Mouse (Mus musculus): Measurements from ENCODE around the gene Hmx2.
A peak's percentile ranks its signal among the peaks of the same experiment; 100 is the strongest.

Gene Hmx2

GRCm38 (mm10) chr7:131548473-131548872 lies at the start of gene Hmx2:
Gene Hmx2 (plus strand): TSS chr7:131548773.
- DNase-seq, result no peak

DNA sequence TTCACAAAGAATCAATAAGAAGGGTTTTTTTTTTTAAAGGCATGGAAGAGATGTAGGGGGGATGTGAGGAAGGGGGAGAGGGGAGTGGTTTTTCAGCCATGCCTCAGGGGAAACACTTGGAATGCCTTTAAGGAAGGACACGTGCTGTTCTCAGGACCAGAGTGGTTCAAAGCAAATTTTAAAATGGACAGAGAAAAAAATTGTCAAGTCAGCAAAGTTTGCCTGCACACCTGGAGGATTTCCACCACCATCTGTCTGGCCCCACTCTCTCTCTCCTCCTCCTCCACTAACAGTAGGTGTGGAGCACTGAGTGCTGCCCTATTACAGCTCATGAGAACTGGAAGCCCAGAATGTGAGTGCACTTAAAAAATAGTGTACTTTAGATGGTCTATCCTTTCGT lies 44.8 kb upstream of the Hmx2 start:
- DNase-seq, result no peak

GRCm38 (mm10) chr7:131539979-131540378 lies 8.6 kb upstream of the Hmx2 start:
- DNase-seq, result peak; percentile 76

- DNase-seq, result no peak
These were observed 7.1 kb upstream of the Hmx2 start for GRCm38 (mm10) chr7:131541184-131542114.

- no peak for DNase-seq
These were observed 6.3 kb upstream of the Hmx2 start, which contains the start of gene Hmx3 for GRCm38 (mm10) chr7:131542115-131542871. Gene Hmx3 (plus strand): TSS chr7:131542867.

DNA sequence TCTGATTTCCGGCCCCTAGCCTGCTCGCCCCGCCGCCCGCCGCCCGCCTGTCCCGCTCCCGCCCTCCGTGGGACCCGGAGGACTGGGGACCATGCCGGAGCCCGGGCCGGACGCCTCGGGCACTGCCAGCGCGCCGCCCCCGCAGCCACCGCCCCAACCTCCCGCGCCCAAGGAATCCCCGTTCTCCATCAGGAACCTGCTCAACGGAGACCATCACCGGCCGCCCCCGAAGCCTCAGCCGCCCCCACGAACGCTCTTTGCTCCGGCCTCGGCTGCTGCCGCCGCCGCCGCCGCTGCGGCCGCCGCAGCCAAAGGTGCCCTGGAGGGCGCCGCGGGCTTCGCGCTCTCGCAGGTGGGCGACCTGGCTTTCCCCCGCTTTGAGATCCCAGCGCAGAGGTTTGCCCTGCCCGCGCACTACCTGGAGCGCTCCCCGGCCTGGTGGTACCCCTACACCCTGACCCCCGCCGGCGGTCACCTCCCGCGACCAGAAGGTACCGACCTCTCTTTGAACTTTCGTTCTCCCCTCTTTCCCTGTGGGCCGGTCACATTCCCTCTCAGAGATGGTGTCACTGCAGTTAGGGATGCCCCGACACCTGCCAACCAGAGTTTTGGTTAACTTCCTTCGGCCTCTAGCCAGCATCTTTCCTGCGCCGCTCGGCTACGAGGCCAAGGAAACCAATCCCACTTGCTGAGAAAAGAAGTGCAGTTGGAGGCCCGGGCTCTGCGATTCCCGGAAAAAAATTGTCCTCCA lies 5.5 kb upstream of the Hmx2 start:
- DNase-seq, result no peak

DNA sequence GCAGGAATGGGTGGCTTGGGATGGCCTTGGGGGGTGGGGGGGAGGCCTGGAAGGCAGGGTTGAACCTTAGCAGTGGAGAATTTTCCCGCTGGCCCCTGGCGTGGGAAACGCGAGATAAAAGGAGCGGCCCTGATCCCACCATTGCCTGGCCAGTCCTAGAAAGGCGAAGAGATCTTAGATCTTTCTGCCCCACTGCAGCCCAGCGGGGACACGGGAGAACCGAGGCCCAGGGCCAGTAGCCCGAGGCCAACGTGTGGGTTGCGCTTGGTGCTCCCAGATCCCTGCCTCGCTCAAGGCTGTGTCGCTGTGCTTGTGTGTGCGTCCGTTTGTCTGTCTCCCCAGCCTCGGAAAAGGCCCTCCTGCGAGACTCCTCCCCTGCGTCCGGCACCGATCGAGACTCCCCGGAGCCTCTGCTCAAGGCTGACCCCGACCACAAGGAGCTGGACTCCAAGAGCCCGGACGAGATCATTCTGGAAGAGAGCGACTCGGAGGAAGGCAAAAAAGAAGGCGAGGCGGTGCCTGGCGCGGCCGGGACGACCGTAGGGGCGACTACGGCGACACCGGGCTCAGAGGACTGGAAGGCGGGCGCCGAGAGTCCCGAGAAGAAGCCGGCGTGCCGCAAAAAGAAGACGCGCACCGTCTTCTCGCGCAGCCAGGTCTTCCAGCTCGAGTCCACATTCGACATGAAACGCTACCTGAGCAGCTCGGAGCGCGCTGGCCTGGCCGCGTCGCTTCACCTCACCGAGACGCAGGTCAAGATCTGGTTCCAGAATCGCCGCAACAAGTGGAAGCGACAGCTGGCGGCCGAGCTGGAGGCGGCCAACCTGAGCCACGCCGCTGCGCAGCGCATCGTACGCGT lies 4.7 kb upstream of the Hmx2 start:
- DNase-seq, result no peak

DNA sequence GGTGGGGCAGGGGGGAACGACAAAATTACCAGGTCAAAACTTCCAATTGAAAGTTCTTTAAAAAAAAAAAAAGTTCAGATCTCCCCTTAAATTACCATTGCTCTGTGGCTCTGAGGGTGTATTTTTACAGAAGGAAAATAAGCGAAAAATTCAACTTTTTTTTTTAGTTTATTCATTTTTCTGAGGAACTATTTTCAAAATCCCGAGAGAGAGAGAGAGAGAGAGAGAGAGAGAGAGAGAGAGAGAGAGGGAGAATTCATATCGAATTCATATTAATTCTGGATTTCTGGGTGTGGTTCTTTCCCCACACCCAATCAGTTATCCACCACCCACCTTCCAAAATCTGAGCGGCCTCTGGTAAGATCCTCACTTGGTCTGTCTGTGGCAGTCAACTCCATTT lies 3.7 kb upstream of the Hmx2 start:
- no peak for DNase-seq

DNA sequence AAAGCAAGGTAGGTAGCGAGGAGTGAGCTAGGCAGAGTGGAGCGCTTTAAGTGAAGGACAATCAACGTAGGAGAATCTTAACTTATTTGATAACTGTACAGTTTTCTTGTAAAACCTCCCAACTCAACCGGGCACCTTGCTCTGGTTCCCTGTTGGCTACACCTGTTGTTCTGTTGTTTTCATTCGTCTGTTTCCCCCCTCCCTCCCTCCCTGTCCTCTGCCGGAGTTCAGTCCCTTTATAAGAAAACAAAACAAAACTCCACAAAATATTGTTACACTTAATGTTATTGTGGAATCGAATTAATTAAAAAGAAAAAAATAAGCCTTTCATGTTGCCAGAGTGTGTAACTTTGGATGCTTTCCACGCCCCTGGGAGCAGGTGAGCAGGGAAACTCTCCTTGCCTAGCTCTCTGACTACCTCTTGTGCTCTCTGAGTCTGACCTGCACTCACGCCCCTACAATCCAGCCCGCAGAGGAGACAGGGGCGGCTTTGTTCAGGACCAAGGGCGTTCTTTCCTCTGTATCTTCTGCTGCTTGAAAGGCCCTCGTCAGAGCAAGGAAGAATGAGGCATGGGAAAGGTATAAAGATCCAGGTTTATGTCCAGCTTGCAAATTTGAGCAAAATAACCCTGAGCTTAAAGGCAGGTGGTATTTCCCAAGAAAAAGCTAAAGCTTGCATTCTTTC lies 2.7 kb upstream of the Hmx2 start:
- no peak for DNase-seq

DNA sequence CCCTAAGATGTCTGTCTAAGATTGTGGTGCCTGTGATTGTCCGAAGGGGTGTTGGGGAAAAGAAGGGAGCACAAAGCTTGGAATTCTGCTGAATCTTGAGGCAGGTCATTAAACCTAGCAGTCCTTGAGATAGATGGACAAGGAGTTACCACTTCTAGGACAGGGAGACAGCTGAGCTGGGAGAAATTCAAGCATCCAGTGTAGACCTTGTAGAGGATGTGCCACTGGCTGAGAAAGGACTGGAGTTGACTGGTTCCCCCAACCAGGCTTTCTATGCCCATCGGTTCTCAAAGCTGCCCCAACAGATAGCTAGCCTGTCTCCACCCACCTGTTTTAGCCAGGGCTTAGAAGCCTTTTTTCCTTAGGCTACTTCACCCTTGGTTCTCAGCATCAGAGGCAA lies 2.1 kb upstream of the Hmx2 start:
- DNase-seq, result no peak

DNA sequence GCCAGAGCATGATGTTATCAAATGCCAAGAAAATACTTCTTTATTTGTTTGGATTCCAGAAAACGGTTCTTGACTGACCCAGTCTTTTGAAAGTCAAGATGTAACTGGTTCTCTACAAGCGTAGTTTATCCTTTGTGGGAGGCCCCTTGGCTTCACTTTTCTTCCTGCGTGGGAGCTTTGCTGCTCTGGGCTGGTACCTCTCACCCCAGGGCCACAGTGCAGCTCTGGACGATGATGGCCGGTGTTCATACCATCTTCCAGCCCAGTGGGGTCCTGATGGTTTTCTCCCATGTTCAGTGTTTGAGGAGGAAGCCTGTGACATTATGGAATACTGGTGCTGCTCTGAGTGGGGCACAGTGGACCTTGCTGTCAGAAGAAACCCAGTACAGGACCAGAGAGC lies 1.1 kb upstream of the Hmx2 start:
- DNase-seq, result no peak

DNA sequence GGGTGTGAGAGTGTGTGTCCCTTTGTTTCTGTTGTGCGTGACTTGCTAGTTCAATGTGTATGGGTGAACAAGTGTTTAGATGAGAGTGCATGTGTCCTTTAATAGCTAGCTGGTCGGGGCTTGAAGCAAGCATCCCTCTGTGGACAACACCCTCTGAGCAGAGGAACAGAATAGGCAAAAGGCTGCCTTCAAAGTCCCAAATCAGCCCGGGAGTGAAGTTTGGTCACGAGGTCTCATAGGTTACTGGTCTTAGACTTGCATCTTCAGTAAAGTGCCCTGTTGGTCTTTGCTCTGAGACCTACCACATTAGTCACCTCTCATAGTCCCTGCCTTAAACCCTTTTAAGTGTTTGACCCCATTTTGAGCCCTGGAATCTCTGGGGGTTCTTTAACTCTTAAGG lies 2.9 kb downstream of the Hmx2 start:
- DNase-seq, result no peak

GRCm38 (mm10) chr7:131551931-131552741 lies 3.6 kb downstream of the Hmx2 start:
- no peak for DNase-seq

GRCm38 (mm10) chr7:131552781-131553180 lies 4.2 kb downstream of the Hmx2 start:
- DNase-seq, result no peak

GRCm38 (mm10) chr7:131553771-131554175 lies 5.2 kb downstream of the Hmx2 start:
- DNase-seq, result no peak

GRCm38 (mm10) chr7:131554341-131555180 lies 6.0 kb downstream of the Hmx2 start:
- no peak for DNase-seq

DNA sequence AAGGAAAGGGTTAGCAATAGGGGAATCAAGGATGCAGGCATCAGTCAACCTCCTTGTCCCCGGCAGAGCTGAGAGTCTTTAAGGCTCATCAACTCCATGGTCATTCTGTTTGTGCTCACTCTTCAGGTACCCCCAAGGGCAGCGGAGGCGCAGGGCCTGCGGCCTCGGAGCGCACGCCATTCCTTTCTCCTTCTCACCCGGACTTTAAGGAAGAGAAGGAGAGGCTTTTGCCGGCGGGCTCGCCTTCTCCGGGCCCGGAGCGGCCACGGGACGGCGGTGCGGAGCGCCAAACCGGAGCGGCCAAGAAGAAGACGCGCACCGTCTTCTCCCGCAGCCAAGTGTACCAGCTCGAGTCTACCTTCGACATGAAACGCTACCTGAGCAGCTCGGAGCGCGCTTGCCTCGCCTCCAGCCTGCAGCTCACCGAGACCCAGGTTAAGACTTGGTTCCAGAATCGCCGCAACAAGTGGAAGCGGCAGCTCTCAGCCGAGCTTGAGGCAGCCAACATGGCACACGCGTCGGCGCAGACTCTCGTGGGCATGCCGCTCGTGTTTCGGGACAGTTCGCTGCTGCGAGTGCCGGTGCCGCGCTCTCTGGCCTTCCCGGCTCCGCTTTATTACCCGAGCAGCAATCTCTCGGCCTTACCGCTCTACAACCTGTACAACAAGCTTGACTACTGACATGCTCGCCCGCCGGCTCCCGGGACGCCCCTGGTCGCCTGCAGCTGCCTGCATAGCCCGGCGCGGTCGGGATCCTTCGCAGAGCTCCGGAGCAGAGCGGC lies 6.9 kb downstream of the Hmx2 start:
- DNase-seq, result no peak

- DNase-seq, result no peak
These were observed 7.5 kb downstream of the Hmx2 start for GRCm38 (mm10) chr7:131556116-131556515.

Data from right cerebral cortex, adult 18-20 months (tissue).